Mouse (Mus musculus) embryonic stem cell, embryonic (primary cell): ENCODE results near the gene Spag9.

Experiments used
- CTCF ChIA-PET, 4 experiments: fragments of 300-600 bp in 2 of 4; fragments of 350-600 bp in 2 of 4; sonication (Branson Sonifier 250); formaldehyde crosslinking; loops; one replicate each; lab custom pipeline; 2022; ENCODE audit warnings: inconsistent platforms in 2 of 4; lab: Charles Lee
- POLR2A ChIA-PET, 4 experiments: fragments of 300-600 bp in 2 of 4; fragments of 350-600 bp in 2 of 4; sonication (Branson Sonifier 250); formaldehyde crosslinking; loops; one replicate each; lab custom pipeline; 2022; ENCODE audit warnings: antibody characterized with exemption in 4 of 4, inconsistent platforms in 1 of 4; lab: Charles Lee

Spag9 gene

GRCm38 (mm10) chr11:93995720-93996305 lies at the start of gene Spag9:
Gene Spag9, plus strand, starts transcription at chr11:93996091.
- POLR2A ChIA-PET: interaction anchor here in 3 of 4 experiments (0.6 to 4.1 kb wide), 17 partner anchors 9 to 477 kb away, joined by 3 to 34 read pairs (median 4); partner anchors contain the start of genes Gm20390 (in 2 of the 3), Nme1 (in 2 of the 3), Tob1 (in 2 of the 3) and Ankrd40 (in 1 of the 3)

DNA sequence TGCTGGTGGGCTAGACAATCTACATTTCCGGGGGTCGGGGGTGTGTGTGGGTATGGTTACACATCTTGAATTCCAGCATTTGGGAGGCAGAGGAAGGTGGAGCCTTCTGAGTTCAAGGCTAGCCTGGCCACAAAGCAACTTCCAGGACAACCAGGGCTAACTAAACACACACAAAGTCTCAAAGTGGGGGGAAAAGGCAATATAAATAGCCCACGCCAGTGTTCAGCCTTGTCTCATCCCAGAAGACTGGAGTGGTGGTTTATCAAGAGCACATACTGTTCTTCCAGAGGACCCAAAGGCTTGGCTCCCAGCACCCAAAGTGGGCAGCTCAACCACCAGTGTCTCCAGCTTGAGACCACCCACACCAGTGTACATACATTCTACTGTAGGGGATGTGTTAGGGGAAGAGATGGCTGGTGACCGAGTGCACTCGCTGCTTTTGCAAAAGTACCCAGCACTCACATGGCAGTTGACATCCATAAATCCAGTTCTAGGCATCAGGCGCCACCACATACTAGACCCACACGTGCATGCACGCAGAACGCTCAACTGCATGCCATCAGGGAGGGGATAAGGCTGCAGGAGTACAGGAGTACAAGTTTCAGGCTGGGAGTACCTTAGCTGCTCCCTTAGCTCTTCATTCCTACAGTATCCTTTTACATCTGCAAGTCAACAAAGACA lies 46.9 kb upstream of the Spag9 start:
- ChIA-PET POLR2A (interaction anchor here in 3 of 4 experiments (0.7 to 12.6 kb wide), 17 partner anchors 8 to 262 kb away, joined by 3 to 166 read pairs (median 3); partner anchors contain the start of genes Gm20390 (in 2 of the 3), Nme1 (in 2 of the 3), Mbtd1 (in 1 of the 3) and Nme2 (in 1 of the 3)), CTCF (interaction anchor here in 2 of 4 experiments (0.6 to 1.2 kb wide), 2 partner anchors 179 to 193 kb away, joined by 3 read pairs; no protein-coding TSS in a partner anchor)

More at GRCm38 (mm10) chr11:93995720-93996305, at the start of gene Spag9:
- CTCF ChIA-PET: interaction anchor here in 1 of 4 experiments (1.0 kb wide), 1 partner anchor 13 kb away, joined by 3 read pairs; no protein-coding TSS in a partner anchor

- ChIA-PET POLR2A (interaction anchor here in 3 of 4 experiments (0.9 to 12.6 kb wide), 13 partner anchors 9 to 261 kb away, joined by 3 to 166 read pairs (median 5); partner anchors contain the start of genes Gm20390 (in 2 of the 3), Nme1 (in 2 of the 3), Mbtd1 (in 1 of the 3) and Tob1 (in 1 of the 3)), CTCF (interaction anchor here in 2 of 4 experiments (0.6 to 1.2 kb wide), 2 partner anchors 63 to 178 kb away, joined by 3 read pairs; no protein-coding TSS in a partner anchor)
Observed at GRCm38 (mm10) chr11:93950045-93950444, 45.8 kb upstream of the Spag9 start.

DNA sequence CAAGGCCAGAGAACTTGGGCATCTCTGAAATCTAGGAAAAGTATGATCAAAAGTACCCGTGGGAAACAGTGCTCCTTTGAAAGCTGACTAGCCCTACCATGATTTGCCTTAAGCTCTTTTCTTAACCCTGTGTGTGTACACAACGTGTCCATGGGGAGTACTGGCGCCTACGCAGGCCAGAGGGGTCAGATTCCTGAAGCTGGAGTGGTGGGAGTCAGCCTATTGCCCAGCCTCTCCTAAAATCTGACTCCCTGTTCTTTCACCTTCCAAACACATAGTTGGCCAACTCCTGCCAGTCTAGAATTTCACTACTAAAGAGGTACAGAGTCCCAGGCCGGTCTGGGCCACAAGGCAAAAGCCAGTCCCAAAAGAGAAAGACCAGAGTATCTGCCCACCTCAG lies 43.5 kb upstream of the Spag9 start:
- ChIA-PET CTCF (interaction anchor here in 1 of 4 experiments (0.6 kb wide), 1 partner anchor 987 kb away, joined by 5 read pairs; no protein-coding TSS in a partner anchor), POLR2A (interaction anchor here in 2 of 4 experiments (1.0 to 12.6 kb wide), 10 partner anchors 8 to 259 kb away, joined by 3 to 166 read pairs (median 6); partner anchors contain the start of genes Gm20390 (in 2 of the 2), Nme1 (in 2 of the 2), Tob1 (in 2 of the 2) and Mbtd1 (in 1 of the 2))

GRCm38 (mm10) chr11:93954738-93955255 lies 41.1 kb upstream of the Spag9 start:
- CTCF ChIA-PET: no interaction called here
- POLR2A ChIA-PET: interaction anchor here in 2 of 4 experiments (0.6 to 12.6 kb wide), 6 partner anchors 9 to 195 kb away, joined by 3 to 166 read pairs (median 4); partner anchors contain the start of genes Gm20390 (in 1 of the 2), Mbtd1 (in 1 of the 2), Nme1 (in 1 of the 2) and Utp18 (in 1 of the 2)

- POLR2A ChIA-PET: interaction anchor here (0.6 to 12.6 kb wide), 29 partner anchors 9 to 448 kb away, joined by 3 to 166 read pairs (median 4); partner anchors contain the start of genes Gm20390 (in 4 of the 4), Nme1 (in 3 of the 4), Mbtd1 (in 1 of the 4) and Spag9 (in 1 of the 4)
- CTCF ChIA-PET: interaction anchor here in 1 of 4 experiments (1.3 kb wide), 1 partner anchor 13 kb away, joined by 8 read pairs; the partner anchor contains the start of genes Gm20390 and Nme1
Observed at GRCm38 (mm10) chr11:93955256-93956150, 40.4 kb upstream of the Spag9 start.

DNA sequence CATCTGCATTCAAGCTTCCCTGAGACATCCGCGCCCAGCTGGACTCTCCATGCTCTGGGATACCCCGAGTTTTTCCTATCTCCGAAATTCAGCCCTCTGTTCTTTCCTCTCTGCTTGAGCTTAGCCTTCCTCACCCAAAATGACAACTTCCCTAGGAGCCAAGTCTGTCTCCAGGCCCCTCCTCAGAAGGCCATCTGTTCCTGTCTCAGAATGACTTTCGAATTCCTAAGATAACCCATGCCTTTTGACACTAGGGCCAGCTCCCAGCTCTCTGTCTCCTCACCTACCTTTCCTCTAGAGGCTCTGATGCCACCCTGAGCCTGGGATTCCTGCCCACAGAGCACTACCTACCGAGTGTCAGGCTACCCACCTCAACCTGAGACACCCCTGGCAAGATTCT lies 39.7 kb upstream of the Spag9 start, which contains the start of gene Nme2:
TSS of gene Nme2 (minus strand) at position 101 of the 400 bp plus-strand sequence.
- CTCF ChIA-PET: interaction anchor here in 1 of 4 experiments (1.3 kb wide), 1 partner anchor 12 kb away, joined by 8 read pairs; the partner anchor contains the start of genes Gm20390 and Nme1

DNA sequence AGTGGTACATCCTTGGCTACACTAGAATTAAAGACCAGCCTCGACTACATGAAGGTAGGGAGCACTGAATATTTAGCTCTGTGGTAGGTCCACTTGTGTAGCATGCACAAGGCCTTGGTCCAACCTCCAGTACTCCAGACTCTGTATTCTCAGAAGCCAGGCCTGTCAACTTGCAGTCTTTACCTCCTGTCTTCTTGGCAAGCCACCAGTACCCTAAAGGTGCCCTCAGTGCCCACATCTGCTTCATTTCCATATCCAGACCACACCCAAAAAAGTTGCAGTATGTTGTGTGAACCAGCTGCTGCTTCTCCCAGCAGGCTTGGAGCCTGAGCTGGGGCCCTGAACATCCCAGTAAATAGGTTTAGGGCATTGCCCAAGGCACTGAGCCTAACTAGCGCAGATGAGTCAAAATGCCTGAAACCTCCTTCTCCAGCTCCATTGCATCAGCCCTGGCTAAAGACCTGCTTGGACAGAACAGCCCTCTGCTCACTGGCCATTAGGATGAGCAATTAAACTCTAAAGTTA lies 38.8 kb upstream of the Spag9 start:
- POLR2A ChIA-PET: interaction anchor here in 3 of 4 experiments (0.7 to 12.6 kb wide), 12 partner anchors 7 to 341 kb away, joined by 3 to 166 read pairs (median 4); partner anchors contain the start of genes Gm20390 (in 2 of the 3), Nme1 (in 2 of the 3) and Spag9 (in 1 of the 3)
- CTCF ChIA-PET: no interaction called here

More for the DNA sequence above, 39.7 kb upstream of the Spag9 start, which contains the start of gene Nme2:
- POLR2A ChIA-PET: interaction anchor here (0.7 to 12.6 kb wide), 29 partner anchors 8 to 365 kb away, joined by 3 to 166 read pairs (median 4); partner anchors contain the start of genes Gm20390 (in 4 of the 4), Nme1 (in 3 of the 4), Mbtd1 (in 1 of the 4) and Spag9 (in 1 of the 4)

DNA sequence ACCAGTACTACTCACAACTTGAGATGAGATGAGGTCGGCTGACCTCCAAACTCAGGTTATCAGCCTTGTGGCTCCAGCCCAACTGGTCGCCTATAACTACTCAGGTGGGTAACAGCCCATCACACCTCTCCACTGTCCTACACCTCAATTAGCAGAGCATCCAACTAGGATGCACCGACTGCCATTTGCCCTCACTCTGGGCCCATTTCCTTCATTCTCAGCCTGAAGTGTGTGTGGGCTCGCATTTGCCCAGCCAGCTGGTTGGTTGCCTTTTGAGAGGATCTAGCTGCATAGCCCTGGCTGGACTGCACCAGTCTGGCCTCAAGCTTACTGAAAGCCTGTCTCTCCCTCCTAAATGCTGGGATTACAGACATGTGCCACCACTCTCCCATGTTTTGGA lies 38.1 kb upstream of the Spag9 start:
- ChIA-PET POLR2A (interaction anchor here in 2 of 4 experiments (1.3 to 13.5 kb wide), 7 partner anchors 6 to 253 kb away, joined by 3 to 166 read pairs (median 9); partner anchors contain the start of genes Gm20390 (in 1 of the 2), Nme1 (in 1 of the 2), Nme2 (in 1 of the 2) and Tob1 (in 1 of the 2)), CTCF (interaction anchor here in 1 of 4 experiments (0.6 kb wide), 1 partner anchor 49 kb away, joined by 4 read pairs; no protein-coding TSS in a partner anchor)

GRCm38 (mm10) chr11:93961482-93961881 lies 34.4 kb upstream of the Spag9 start:
- POLR2A ChIA-PET: interaction anchor here in 2 of 4 experiments (0.7 to 13.5 kb wide), 5 partner anchors 8 to 126 kb away, joined by 3 to 166 read pairs (median 4); partner anchors contain the start of gene Nme2 (in 1 of the 2)

GRCm38 (mm10) chr11:93963013-93963412 lies 32.9 kb upstream of the Spag9 start:
- CTCF ChIA-PET: interaction anchor here in 3 of 4 experiments (0.6 kb wide), 3 partner anchors 22 to 918 kb away, joined by 3 read pairs; no protein-coding TSS in a partner anchor
- POLR2A ChIA-PET: interaction anchor here in 2 of 4 experiments (1.0 to 13.5 kb wide), 5 partner anchors 10 to 248 kb away, joined by 3 to 166 read pairs (median 5); partner anchors contain the start of genes Nme2 (in 1 of the 2) and Tob1 (in 1 of the 2)

More at GRCm38 (mm10) chr11:93961482-93961881, 34.4 kb upstream of the Spag9 start:
- CTCF ChIA-PET: interaction anchor here in 3 of 4 experiments (0.6 to 1.6 kb wide), 4 partner anchors 27 to 316 kb away, joined by 3 read pairs; no protein-coding TSS in a partner anchor

DNA sequence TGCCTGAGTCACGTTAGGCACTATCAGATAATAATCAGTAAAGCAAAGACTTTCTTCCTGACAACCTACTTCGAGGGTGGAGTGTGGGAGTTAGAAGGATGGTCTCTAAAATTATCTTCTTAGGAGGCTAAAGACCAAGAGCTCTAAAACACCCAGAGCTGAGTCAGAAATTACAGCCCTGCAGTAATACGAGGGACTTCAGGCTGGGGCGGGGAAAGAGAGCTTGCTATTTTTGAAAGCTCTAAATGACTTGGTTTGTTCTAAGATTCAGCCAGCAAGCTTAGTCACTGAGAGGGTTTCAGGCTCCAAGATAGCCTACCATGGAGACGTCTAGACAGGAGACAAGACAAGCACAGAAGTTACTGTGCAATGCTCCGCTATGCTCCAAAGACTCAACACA lies 30.5 kb upstream of the Spag9 start:
- ChIA-PET POLR2A (interaction anchor here in 3 of 4 experiments (1.0 to 13.5 kb wide), 7 partner anchors 9 to 246 kb away, joined by 3 to 166 read pairs (median 4); partner anchors contain the start of genes Nme2 (in 2 of the 3) and Tob1 (in 1 of the 3)), CTCF (interaction anchor here in 1 of 4 experiments (0.6 kb wide), 1 partner anchor 1005 kb away, joined by 4 read pairs; no protein-coding TSS in a partner anchor)

GRCm38 (mm10) chr11:93967381-93967780 lies 28.5 kb upstream of the Spag9 start:
- ChIA-PET CTCF (interaction anchor here in 2 of 4 experiments (0.6 to 1.9 kb wide), 6 partner anchors 27 to 1571 kb away, joined by 3 to 8 read pairs (median 4); no protein-coding TSS in a partner anchor), POLR2A (interaction anchor here (0.5 to 13.5 kb wide), 29 partner anchors 8 to 730 kb away, joined by 3 to 166 read pairs (median 5); partner anchors contain the start of genes Nme2 (in 4 of the 4), Tob1 (in 3 of the 4), Spag9 (in 2 of the 4) and Ankrd40 (in 1 of the 4))

GRCm38 (mm10) chr11:93968005-93968847 lies 27.7 kb upstream of the Spag9 start, which contains the start of the genes Gm20390 and Nme1:
Gene Gm20390, minus strand, starts transcription at chr11:93968293.
Gene Nme1, minus strand, starts transcription at chr11:93968521.
- POLR2A ChIA-PET: interaction anchor here (0.5 to 13.5 kb wide), 53 partner anchors 8 to 793 kb away, joined by 3 to 166 read pairs (median 4); partner anchors contain the start of genes Nme2 (in 4 of the 4), Tob1 (in 3 of the 4), Spag9 (in 2 of the 4) and Ankrd40 (in 1 of the 4)
- CTCF ChIA-PET: interaction anchor here (0.6 to 1.9 kb wide), 29 partner anchors 8 to 1570 kb away, joined by 3 to 9 read pairs (median 3); partner anchors contain the start of genes Mycbpap (in 1 of the 4) and Nme2 (in 1 of the 4)
